Mouse (Mus musculus) small intestine, adult 2 months (tissue): ENCODE results near the gene Mybl2.

ENCODE experiments used
- CTCF ChIP-seq: fragments of 200-500 bp; IDR thresholded peaks from 2 replicates; pipeline ENCODE4 v1.5.1; 2012; ENCODE audit warnings: low read depth, mild to moderate bottlenecking, control low read depth, inconsistent platforms, low read length, moderate library complexity, mixed read lengths; ENCODE audit not compliant: insufficient replicate concordance, insufficient read length; ENCODE audit errors: extremely low read depth
- POLR2A ChIP-seq: fragments of 200-500 bp; IDR thresholded peaks from 2 replicates; pipeline ENCODE4 v1.6.1; 2012; ENCODE audit warnings: low read depth, mild to moderate bottlenecking, control low read depth, inconsistent platforms, low read length, moderate library complexity

GRCm38 (mm10) chr2:163049116-163049515, 5.4 kb upstream of the Mybl2 start:
- TF ChIP-seq POLR2A = no peak
- TF ChIP-seq CTCF = no peak
